Mouse (Mus musculus) CH12.LX (cell line): ENCODE results near the gene Tspan12. TPM values are rescaled to one million over a fixed set of nuclear protein-coding genes. Genes with fewer than 3 reads are reported as not detected.

ENCODE experiments used
- DNase-seq: peaks from one replicate; pipeline ENCODE4 v3.0.0-alpha.2; 2013; ENCODE audit errors: extremely low read depth
- H3K27ac ChIP-seq: 2 replicates; pipeline ENCODE4 v1.5.1; 2012; ENCODE audit warnings: low read depth, mild to moderate bottlenecking, control low read depth, moderate library complexity; ENCODE audit not compliant: insufficient read depth
- H3K27me3 ChIP-seq: replicated peaks from 2 replicates; pipeline ENCODE3; 2012; ENCODE audit warnings: inconsistent platforms
- H3K36me3 ChIP-seq, 2 experiments: replicated peaks in 1 of 2; 2 replicates each; pipeline versions ENCODE3 to v1.6.1; 2012; ENCODE audit warnings: inconsistent platforms in 1 of 2, low read length in 1 of 2, mild to moderate bottlenecking in 1 of 2, mixed read lengths in 1 of 2, moderate library complexity in 1 of 2; ENCODE audit not compliant: control insufficient read depth in 1 of 2, insufficient read depth in 1 of 2
- H3K4me1 ChIP-seq, 2 experiments: 2 replicates each; pipeline ENCODE4 v1.6.1; 2012; ENCODE audit warnings: inconsistent platforms in 1 of 2, moderate library complexity in 1 of 2; ENCODE audit not compliant: insufficient read depth in 2 of 2, control insufficient read depth in 1 of 2
- H3K4me2 ChIP-seq: 2 replicates; pipeline ENCODE4 v1.6.1; 2012; ENCODE audit warnings: low read depth, mild to moderate bottlenecking, control low read depth; ENCODE audit not compliant: poor library complexity, insufficient read depth, severe bottlenecking
- H3K4me3 ChIP-seq, 3 experiments: fragments of 150-350 bp in 1 of 3; sonication (generic) in 1 of 3; replicated peaks in 1 of 3; 2 replicates each; pipeline versions ENCODE3 to v1.5.1; 2011 to 2012; ENCODE audit warnings: low read depth in 2 of 3, low read length in 2 of 3, mild to moderate bottlenecking in 2 of 3, moderate library complexity in 2 of 3, control low read depth in 1 of 3, improper control_type of control experiment in 1 of 3, inconsistent platforms in 1 of 3, mixed read lengths in 1 of 3; ENCODE audit not compliant: poor library complexity in 1 of 3
- H3K79me2 ChIP-seq: replicated peaks from 2 replicates; pipeline ENCODE4 v1.6.1; 2012; ENCODE audit warnings: mild to moderate bottlenecking, moderate library complexity; ENCODE audit not compliant: control insufficient read depth, poor library complexity, insufficient read depth, severe bottlenecking; ENCODE audit errors: extremely low read depth
- H3K9ac ChIP-seq: 2 replicates; pipeline ENCODE4 v1.6.1; 2012; ENCODE audit warnings: low read depth, mild to moderate bottlenecking, control low read depth, moderate library complexity; ENCODE audit not compliant: insufficient read depth
- H3K9me3 ChIP-seq: replicated peaks from 2 replicates; pipeline ENCODE3; 2012; ENCODE audit warnings: low read length, inconsistent platforms, mixed read lengths
- BHLHE40 ChIP-seq: IDR thresholded peaks from 2 replicates; pipeline ENCODE4 v1.6.1; 2011; ENCODE audit warnings: mild to moderate bottlenecking, low read depth, low read length, improper control_type of control experiment
- CHD1 ChIP-seq: IDR thresholded peaks from 2 replicates; pipeline ENCODE4 v1.6.1; 2012; ENCODE audit warnings: low read depth, low read length, improper control_type of control experiment, inconsistent platforms
- CHD2 ChIP-seq: IDR thresholded peaks from 2 replicates; pipeline ENCODE4 v1.6.1; 2011; ENCODE audit warnings: low read length, improper control_type of control experiment
- CTCF ChIP-seq, 2 experiments: IDR thresholded peaks in 1 of 2; conservative IDR thresholded peaks in 1 of 2; 2 replicates each; pipeline ENCODE4 v1.5.1; 2011 to 2012; ENCODE audit warnings: low read depth in 2 of 2, low read length in 2 of 2, improper control_type of control experiment in 1 of 2, inconsistent platforms in 1 of 2, mild to moderate bottlenecking in 1 of 2, moderate library complexity in 1 of 2
- E2F4 ChIP-seq: IDR thresholded peaks from 2 replicates; pipeline ENCODE4 v1.6.1; 2011; ENCODE audit warnings: low read depth, low read length, improper control_type of control experiment; ENCODE audit not compliant: insufficient replicate concordance
- ETS1 ChIP-seq: conservative IDR thresholded peaks from 2 replicates; pipeline ENCODE4 v1.6.1; 2012; ENCODE audit warnings: low read depth, mild to moderate bottlenecking, inconsistent platforms, low read length, improper control_type of control experiment, moderate library complexity
- GABPA ChIP-seq: IDR thresholded peaks from 2 replicates; pipeline ENCODE4 v1.6.1; 2012; ENCODE audit warnings: low read depth, low read length, improper control_type of control experiment, inconsistent platforms; ENCODE audit not compliant: insufficient replicate concordance
- HCFC1 ChIP-seq: IDR thresholded peaks from 2 replicates; pipeline ENCODE4 v1.6.1; 2012; ENCODE audit warnings: low read depth, mild to moderate bottlenecking, inconsistent platforms, low read length, improper control_type of control experiment
- JUN ChIP-seq: IDR thresholded peaks from 2 replicates; pipeline ENCODE4 v1.6.1; 2011; ENCODE audit warnings: low read depth, mild to moderate bottlenecking, low read length, improper control_type of control experiment, moderate library complexity; ENCODE audit not compliant: insufficient read depth
- JUND ChIP-seq: conservative IDR thresholded peaks from 2 replicates; pipeline ENCODE4 v1.6.1; 2011; ENCODE audit warnings: low read depth, low read length, improper control_type of control experiment
- MAFK ChIP-seq: IDR thresholded peaks from 2 replicates; pipeline ENCODE4 v1.6.1; 2011; ENCODE audit warnings: low read length, improper control_type of control experiment; ENCODE audit not compliant: insufficient replicate concordance
- MAX ChIP-seq: IDR thresholded peaks from 2 replicates; pipeline ENCODE4 v1.6.1; 2011; ENCODE audit warnings: low read length, improper control_type of control experiment
- MAZ ChIP-seq: IDR thresholded peaks from 2 replicates; pipeline ENCODE4 v1.6.1; 2012; ENCODE audit warnings: low read depth, mild to moderate bottlenecking, inconsistent platforms, low read length, improper control_type of control experiment, moderate library complexity
- MEF2A ChIP-seq: IDR thresholded peaks from 2 replicates; pipeline ENCODE4 v1.6.1; 2014; ENCODE audit warnings: low read depth, mild to moderate bottlenecking, inconsistent platforms, low read length, improper control_type of control experiment, borderline replicate concordance
- MXI1 ChIP-seq: IDR thresholded peaks from 2 replicates; pipeline ENCODE4 v1.6.1; 2011; ENCODE audit warnings: mild to moderate bottlenecking, low read depth, low read length, improper control_type of control experiment
- NELFE ChIP-seq: IDR thresholded peaks from 2 replicates; pipeline ENCODE4 v1.6.1; 2011; ENCODE audit warnings: low read depth, low read length, improper control_type of control experiment
- NRF1 ChIP-seq: IDR thresholded peaks from 2 replicates; pipeline ENCODE4 v1.6.1; 2014; ENCODE audit warnings: low read depth, mild to moderate bottlenecking, inconsistent platforms, low read length, improper control_type of control experiment, moderate library complexity
- PAX5 ChIP-seq: IDR thresholded peaks from 2 replicates; pipeline ENCODE4 v1.6.1; 2012; ENCODE audit warnings: low read length, inconsistent platforms, mixed read lengths
- POLR2A ChIP-seq: IDR thresholded peaks from 2 replicates; pipeline ENCODE4 v1.6.1; 2011; ENCODE audit warnings: low read depth, mild to moderate bottlenecking, improper control_type of control experiment, low read length
- POLR2AphosphoS2 ChIP-seq: IDR thresholded peaks from 2 replicates; pipeline ENCODE4 v1.6.1; 2011; ENCODE audit warnings: low read depth, low read length, improper control_type of control experiment
- RAD21 ChIP-seq: IDR thresholded peaks from 2 replicates; pipeline ENCODE4 v1.6.1; 2011; ENCODE audit warnings: low read depth, mild to moderate bottlenecking, low read length, improper control_type of control experiment, moderate library complexity
- RCOR1 ChIP-seq: conservative IDR thresholded peaks from 2 replicates; pipeline ENCODE4 v1.6.1; 2012; ENCODE audit warnings: low read depth, mild to moderate bottlenecking, inconsistent platforms, low read length, improper control_type of control experiment
- TBP ChIP-seq: conservative IDR thresholded peaks from 2 replicates; pipeline ENCODE4 v1.6.1; 2011; ENCODE audit warnings: low read depth, low read length, improper control_type of control experiment
- TCF12 ChIP-seq: IDR thresholded peaks from 2 replicates; pipeline ENCODE4 v1.6.1; 2014; ENCODE audit warnings: low read depth, mild to moderate bottlenecking, inconsistent platforms, low read length, improper control_type of control experiment
- USF2 ChIP-seq: conservative IDR thresholded peaks from 2 replicates; pipeline ENCODE4 v1.6.1; 2011; ENCODE audit warnings: low read depth, low read length, improper control_type of control experiment
- ZMIZ1 ChIP-seq: IDR thresholded peaks from 2 replicates; pipeline ENCODE4 v1.6.1; 2012; ENCODE audit warnings: low read depth, mild to moderate bottlenecking, inconsistent platforms, low read length, improper control_type of control experiment
- ZNF384 ChIP-seq: IDR thresholded peaks from 2 replicates; pipeline ENCODE4 v1.6.1; 2012; ENCODE audit warnings: low read depth, low read length, improper control_type of control experiment, inconsistent platforms
- dilution Hi-C: fragments of 300-500 bp; cut with MboI; formaldehyde crosslinking; loops from 2 replicates; pipeline ENCODE4 v1.14.3; 2020; ENCODE audit warnings: low sequenced_read_pairs; ENCODE audit not compliant: extremely low pct_unique_long_range_greater_than_20kb, extremely low pct_ligation_motif_present
- in situ Hi-C: fragments of 300-500 bp; cut with MboI; formaldehyde crosslinking; loops from 3 replicates; pipeline ENCODE4 v1.14.3; 2019; ENCODE audit warnings: low sequenced_read_pairs, low pct_ligation_motif_present, low pct_unique_long_range_greater_than_20kb, mixed read lengths
- polyA plus RNA-seq: library from polyadenylated mRNA; unstranded; fragments of >175 nt; gene quantifications from 2 replicates; pipeline ENCODE4 v1.2.1, GENCODE M21; 2012; ENCODE audit warnings: low read depth; ENCODE audit not compliant: insufficient read length
- total RNA-seq, 2 experiments: library from RNA; depleted of rRNA; stranded (reverse); fragments of 300-350 nt in 1 of 2; fragments of >200 nt in 1 of 2; gene quantifications; 2 replicates each; pipeline ENCODE4 v1.2.3; 2012 to 2014

The Tspan12 gene
- total and polyA plus RNA-seq, 3 experiments: not detected

DNA sequence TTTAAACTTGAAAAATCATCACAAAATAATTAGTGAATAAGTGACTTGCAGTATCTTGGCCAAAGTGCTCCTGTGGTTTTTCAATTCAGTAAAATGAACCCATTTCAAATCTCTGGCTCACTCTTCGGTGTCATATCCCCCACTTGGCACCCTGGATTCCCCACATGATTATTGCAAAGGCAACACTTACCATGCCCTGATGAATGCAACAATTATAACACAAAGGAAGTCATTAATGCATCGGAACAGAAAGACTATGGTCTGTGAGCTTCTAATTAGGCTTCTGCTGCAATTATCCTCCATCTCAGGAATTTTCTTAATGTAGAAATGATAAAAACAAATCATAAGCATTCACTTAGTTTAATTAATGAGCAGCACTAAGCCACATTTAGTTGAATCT lies 9.0 kb upstream of the Tspan12 start:
- dilution Hi-C loops (no loop called here), in situ Hi-C loops (no loop called here)

DNA sequence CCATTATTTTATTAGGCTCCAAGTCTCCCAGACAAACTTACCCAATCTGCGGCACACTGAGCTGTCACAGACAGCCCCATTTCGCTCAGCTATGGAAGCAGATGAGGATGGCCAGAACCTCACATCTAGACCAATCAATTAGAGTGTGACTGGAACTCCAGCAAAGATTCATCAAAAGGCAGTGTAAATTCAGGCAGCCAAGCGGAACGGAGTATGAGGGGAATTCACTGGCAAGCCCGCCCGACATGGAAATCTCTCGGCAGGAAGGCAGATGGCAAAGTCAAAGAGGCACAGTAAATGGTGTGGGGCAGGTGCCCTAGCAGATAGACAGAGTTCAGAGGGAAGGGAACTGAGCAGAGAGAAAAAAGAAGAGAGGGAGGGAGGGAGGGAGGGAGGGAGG lies 5.5 kb upstream of the Tspan12 start:
- TF ChIP-seq BHLHE40 (no peak), MXI1 (no peak), TCF12 (no peak), CTCF (conservative IDR thresholded peaks at IDR 0.05 in 1 of 2, IDR thresholded peaks at IDR 0.05 in 1 of 2; ENCODE audit: low read depth in 2 of 2, low read length in 2 of 2) (no peak), CHD1 (no peak), POLR2AphosphoS2 (no peak), POLR2A (no peak), RCOR1 (no peak), NELFE (no peak), MAFK (no peak), USF2 (no peak), JUND (no peak), CHD2 (no peak), TBP (no peak), ZNF384 (no peak), MAZ (no peak), GABPA (no peak), RAD21 (no peak), PAX5 (no peak), HCFC1 (no peak)
- H3K9me3 ChIP-seq: no peaks in the 10 kb centered on the region
- H3K27me3 ChIP-seq: no peaks in the 10 kb centered on the region
- dilution Hi-C loops (no loop called here), in situ Hi-C loops (no loop called here)
- no peak for DNase-seq
- H3K79me2 ChIP-seq: no peaks in the 10 kb centered on the region
- no peak overlapping the region for H3K27ac ChIP-seq
- H3K4me1 ChIP-seq: peaks cover 0 to 8% of the 10 kb centered on the region in 2 experiments; a peak in 2 of 4 replicates
- H3K36me3 ChIP-seq: no peaks in the 10 kb centered on the region
- no peak overlapping the region for H3K9ac ChIP-seq
- no peak overlapping the region for H3K4me2 ChIP-seq
- H3K4me3 ChIP-seq: no peak overlapping the region

More for the DNA sequence above, 9.0 kb upstream of the Tspan12 start:
- Histone ChIP-seq H3K4me2 (no peak overlapping the region), H3K4me1 (peaks cover 0 to 9% of the 10 kb centered on the region in 2 experiments; a peak in 2 of 4 replicates), H3K27me3 (no peaks in the 10 kb centered on the region), H3K4me3 (no peak overlapping the region), H3K79me2 (no peaks in the 10 kb centered on the region), H3K9me3 (no peaks in the 10 kb centered on the region), H3K27ac (no peak overlapping the region), H3K36me3 (no peaks in the 10 kb centered on the region), H3K9ac (no peak overlapping the region)
- TF ChIP-seq TBP: no peak
- TF ChIP-seq RCOR1: no peak
- no peak for TF ChIP-seq JUN
- TF ChIP-seq TCF12: no peak
- TF ChIP-seq E2F4: no peak
- TF ChIP-seq MAX: no peak
- no peak for TF ChIP-seq POLR2A
- no peak for TF ChIP-seq CHD1
- TF ChIP-seq RAD21: no peak
- no peak for TF ChIP-seq JUND
- TF ChIP-seq USF2: no peak
- no peak for TF ChIP-seq NRF1
- TF ChIP-seq CHD2: no peak
- TF ChIP-seq MAFK: no peak
- TF ChIP-seq MEF2A: no peak
- TF ChIP-seq MXI1: no peak
- TF ChIP-seq ETS1: no peak
- no peak for TF ChIP-seq PAX5
- no peak for TF ChIP-seq ZMIZ1
- no peak for DNase-seq
